Mouse (Mus musculus): ENCODE data around the gene Actl7a.

Actl7a gene

DNA sequence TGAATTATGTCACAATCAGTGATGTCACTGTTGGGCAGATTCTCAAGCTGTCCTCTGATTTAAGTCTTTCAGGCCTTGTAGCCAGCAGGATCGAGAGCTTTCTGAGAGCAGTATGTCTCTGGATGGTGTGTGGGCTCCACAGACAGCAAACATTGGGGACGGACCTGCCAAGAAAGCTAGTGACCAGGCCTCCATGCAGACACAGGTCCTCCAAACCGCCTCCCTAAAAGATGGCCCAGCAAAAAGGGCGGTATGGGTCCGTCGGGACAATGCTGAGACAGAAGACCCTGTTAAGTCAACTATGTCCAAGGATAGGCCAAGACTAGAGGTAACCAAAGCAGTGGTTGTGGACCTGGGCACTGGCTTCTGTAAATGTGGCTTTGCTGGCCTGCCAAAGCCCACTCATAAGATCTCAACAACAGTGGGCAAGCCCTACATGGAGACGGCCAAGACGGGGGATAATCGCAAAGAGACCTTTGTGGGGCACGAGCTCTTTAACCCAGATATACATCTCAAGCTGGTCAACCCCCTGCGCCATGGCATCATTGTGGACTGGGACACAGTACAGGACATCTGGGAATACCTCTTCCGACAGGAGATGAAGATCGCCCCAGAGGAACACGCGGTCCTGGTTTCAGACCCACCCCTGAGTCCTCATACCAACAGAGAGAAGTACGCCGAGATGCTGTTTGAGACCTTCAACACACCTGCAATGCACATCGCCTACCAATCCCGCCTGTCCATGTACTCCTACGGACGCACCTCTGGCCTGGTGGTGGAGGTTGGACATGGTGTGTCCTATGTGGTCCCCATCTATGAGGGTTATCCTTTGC, at the start of gene Actl7a:
Gene Actl7a (plus strand): TSS at position 51 of the 833 bp plus-strand sequence.
- DNase-seq (ENCODE audit: low spot score): no peak

DNA sequence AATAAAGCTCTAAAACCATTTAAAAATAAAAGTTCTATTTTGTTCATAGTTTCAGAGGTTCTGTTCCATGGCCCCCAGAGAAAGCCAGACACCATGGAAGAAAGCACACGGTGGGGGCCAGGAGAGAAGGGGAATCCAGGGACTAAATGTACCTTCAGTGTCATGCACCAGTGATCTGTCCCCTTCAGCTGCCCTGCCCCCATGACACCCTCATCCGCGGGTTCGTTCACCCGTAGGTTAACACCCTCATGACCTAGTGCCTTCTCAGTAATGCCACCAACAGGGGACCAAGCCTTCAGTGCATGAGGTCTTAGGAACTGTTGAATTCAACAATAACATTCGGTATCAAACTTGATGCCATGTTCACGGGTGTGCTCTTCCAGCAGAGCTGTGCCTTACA, 46.8 kb upstream of the Actl7a start:
- DNase-seq (ENCODE audit: low spot score): no peak

DNA sequence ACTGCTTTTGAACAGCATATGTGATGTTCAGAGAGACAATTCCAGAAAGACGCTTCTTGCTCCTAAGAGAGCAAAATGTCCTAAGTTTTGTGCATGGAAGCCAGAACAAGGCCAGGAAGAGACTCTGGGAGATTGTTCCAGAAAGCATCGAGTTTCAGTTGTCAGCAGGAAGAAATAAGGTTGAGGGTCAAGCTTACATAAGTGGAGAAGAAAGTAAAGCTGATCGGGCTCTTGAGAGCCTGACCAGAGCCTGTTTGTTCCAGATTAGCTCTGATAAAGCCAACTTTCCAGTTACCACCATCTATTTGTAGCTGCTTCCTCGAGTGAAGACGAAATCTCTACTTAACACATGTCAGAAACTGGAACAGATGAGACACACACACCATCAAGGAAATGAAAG, 44.5 kb upstream of the Actl7a start:
- DNase-seq (ENCODE audit: low spot score): no peak

DNA sequence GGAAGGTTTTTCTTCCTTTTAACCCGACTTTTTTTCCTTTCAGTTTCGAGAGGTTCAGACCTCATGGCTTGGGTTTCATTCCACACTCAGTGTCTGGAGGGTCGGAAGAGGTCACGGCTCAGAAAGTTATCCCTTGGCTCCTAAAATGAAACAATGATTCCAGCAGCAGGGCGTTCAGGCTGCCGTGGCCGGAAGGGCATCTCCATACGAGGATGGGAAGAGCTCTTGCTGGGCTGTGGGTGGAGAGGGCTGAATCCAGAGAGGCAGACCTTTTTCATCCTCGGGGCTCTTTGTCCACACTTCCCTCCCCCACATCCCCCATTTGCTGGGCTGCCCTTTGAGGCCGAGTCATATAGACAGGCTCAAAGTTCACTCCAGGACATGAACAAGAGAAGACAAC, 41.0 kb upstream of the Actl7a start:
- no peak for DNase-seq (ENCODE audit: low spot score)

DNA sequence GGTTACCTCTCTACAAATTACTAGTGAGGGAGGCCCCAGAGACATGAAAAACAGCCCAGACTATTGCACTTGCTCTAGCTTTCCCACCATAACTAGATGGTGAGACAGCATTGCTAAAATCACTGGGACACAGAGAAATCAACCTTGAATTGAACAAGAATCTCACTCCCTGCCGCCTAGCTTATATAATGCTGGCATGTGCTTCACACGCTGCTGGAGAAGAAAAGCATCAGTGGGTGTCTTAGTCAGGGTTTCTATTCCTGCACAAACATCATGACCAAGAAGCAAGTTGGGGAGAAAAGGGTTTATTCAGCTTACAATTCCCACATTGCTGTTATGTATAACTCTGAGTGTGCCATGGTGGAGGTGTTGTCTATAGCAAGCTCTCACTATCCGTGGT, 30.1 kb upstream of the Actl7a start:
- no peak for DNase-seq (ENCODE audit: low spot score)

DNA sequence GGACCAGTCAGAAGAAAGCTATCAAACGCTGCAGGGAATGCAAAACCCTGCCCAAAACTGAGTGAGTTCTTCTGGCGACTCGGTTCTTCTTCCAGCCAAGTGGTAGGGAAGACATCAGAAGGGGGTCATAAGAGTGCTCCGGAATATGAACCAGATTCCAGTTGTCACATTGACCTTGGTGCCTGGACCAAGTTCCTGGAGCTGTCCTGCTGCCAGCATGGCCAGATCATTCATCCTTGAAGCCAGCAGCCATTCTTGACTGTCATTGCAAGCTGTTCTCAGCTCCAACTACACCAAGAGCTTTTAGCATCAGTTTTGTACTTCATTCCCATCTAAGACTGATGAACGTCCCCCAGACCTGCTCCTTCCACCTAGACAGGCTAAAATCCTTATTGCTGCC, 26.4 kb upstream of the Actl7a start:
- DNase-seq (ENCODE audit: low spot score): no peak

DNA sequence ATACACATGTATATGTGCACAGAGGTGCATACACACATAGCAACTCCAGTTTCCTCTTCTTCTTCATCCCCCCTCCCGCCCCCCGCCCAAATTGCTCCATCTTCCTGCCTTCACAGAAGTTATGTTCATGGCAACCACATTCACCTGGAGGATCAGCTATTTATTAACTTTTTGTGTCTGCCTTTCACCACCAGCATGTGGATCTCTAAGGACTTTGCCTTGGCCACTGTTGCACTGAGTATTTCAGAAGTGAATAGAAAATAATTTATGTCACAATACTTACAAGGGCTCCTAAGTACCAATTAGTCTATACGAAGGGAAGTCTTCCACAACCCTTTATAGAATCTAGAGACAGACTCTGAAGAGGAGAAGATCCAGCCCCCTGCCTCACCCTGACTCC, 25.3 kb upstream of the Actl7a start:
- DNase-seq (ENCODE audit: low spot score): no peak

GRCm38 (mm10) chr4:56718573-56719442, 24.4 kb upstream of the Actl7a start:
- DNase-seq (ENCODE audit: low spot score): no peak

DNA sequence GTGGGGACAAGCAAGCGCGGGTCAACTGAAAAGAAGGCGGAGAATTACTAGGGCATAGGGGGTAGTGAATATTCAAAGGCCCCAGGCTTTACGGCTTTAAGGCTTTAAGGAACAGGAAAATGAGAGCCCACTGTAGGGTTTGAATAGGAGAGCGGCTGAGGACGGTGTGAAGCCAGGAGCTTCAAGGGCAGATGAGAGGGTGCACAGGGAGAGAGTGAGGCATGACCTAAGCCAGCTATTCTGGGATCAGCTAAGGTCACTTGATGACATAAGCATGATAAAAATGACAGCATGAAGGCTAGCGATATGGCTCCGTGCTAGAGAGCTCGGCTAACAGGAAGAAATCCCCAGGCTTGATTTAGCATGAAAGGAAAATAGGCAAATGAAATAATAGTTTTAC, 23.8 kb upstream of the Actl7a start:
- DNase-seq (ENCODE audit: low spot score): no peak

DNA sequence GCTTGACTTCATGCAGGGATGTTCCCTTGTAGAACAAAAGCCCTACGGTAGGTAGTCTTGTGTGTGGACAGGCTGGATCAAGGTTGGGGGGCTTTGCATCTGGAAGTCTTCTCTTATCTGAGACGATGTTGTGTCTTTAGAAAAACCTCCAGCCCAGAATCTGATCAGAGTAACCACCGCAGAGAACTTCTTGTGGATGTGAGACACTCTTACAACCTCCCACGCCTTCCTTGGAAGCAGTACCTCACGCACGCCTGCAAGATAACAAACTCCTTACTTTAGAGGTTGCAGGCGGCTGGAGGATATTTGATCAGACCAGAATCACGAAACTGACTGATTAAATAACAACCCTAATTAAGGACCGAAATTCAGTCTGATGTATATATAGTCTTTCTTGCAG, 22.8 kb upstream of the Actl7a start:
- DNase-seq (ENCODE audit: low spot score): no peak

DNA sequence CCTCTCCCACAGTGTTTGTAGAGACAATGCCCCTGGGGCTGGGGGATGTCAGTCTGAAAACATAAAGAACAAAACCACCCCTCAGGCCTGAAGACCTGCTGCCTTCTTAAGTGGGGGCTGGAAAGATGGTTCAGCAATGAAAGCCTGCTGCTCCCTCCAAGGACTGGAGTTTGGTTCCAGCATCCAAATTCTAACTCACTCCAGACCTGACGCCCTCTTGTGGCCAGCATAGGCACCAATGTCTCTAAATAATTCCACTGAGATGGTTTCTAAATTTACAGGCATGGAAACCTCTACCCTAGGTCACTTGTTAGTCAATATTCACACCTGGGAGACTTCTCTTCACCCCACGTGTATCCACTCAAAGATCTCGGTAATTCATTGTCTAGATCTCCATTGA, 21.7 kb upstream of the Actl7a start:
- no peak for DNase-seq (ENCODE audit: low spot score)

- DNase-seq (ENCODE audit: low spot score): no peak
Observed at GRCm38 (mm10) chr4:56722346-56722745, 20.9 kb upstream of the Actl7a start.

DNA sequence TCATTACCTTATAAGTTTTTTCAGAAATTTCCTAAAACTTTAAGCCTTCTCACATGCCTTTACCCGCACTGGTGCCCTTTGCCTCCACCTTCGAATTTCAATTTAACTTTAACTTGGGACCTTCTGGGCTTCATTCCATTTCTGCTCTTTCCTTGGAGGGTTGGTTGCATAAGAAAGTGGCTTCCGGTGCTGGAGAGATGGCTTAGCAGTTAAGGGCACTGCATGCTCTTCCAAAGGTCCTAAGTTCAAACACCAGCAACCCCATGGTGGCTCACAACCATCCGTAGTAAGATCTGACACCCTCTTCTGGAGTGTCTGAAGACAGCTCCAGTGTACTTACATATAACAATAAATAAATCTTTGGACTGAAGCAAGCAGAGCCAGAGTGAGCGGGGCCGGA, 20.0 kb upstream of the Actl7a start:
- DNase-seq (ENCODE audit: low spot score): no peak

DNA sequence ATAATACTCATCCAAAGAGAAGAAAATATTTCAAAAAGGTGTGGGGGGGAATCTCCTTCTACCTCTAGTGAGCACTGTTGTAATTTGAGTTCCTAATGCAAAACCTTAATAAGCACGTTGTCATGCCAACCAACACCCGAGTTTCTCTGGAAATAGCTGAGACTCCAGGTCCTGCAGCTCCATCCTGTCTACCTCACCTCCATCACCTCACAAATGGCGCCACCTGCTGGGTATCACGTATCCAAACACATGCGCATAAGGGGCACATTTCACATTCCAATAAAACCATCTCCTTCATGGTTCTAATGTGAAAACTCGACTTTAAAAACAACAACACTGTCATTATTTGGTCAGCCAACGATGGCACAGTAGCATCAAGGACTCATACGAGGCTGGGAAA, 17.4 kb upstream of the Actl7a start:
- peak; percentile 18 for DNase-seq (ENCODE audit: low spot score)

- no peak for DNase-seq (ENCODE audit: low spot score)
Observed at GRCm38 (mm10) chr4:56740020-56740485, 3.2 kb upstream of the Actl7a start, which contains the start of gene Gm26657. Gene Gm26657, plus strand, starts transcription at chr4:56740070.

DNA sequence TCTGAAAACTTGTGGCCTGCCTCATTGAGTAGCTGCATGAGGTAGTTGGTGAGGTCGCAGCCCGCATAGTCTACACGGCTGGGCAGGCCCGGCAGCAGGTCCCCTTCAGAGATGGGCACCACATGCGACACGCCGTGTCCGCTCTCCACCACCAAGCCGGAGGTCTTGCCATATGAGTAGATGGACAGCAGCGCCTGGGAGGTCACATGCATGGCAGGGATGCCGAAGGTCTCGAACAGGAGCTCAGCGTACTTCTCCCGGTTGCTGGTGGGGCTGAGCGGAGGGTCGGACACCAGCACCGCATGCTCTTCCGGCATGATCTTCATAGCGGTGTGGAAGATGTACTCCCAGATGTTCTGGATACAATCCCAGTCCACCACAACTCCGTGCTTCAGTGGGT, 2.6 kb upstream of the Actl7a start:
- no peak for DNase-seq (ENCODE audit: low spot score)

DNA sequence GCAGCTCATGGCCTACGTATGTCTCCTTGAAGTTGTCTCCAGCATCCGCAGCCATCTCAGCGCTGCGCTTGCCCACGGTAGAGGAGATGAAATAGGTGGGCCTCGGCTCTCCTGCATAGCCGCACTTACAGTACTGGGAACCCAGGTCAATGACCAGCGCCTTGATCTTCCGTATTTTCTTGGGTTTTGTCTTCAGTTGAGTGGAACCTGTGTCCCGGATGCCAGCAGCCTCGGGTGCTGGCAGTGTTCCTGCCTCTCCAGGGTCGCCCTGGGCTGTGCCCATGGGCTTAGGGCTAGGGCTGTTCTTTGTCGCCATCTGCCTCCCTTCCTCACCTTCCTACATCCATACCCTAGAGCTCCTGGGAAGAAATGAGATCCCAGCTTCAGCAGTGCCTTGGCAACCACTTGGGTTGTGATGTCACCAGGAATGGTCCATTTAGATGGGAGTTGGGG, 2.1 kb upstream of the Actl7a start, which contains the start of gene Actl7b:
Gene Actl7b (minus strand): TSS at position 403 of the 453 bp plus-strand sequence.
- DNase-seq (ENCODE audit: low spot score): no peak

DNA sequence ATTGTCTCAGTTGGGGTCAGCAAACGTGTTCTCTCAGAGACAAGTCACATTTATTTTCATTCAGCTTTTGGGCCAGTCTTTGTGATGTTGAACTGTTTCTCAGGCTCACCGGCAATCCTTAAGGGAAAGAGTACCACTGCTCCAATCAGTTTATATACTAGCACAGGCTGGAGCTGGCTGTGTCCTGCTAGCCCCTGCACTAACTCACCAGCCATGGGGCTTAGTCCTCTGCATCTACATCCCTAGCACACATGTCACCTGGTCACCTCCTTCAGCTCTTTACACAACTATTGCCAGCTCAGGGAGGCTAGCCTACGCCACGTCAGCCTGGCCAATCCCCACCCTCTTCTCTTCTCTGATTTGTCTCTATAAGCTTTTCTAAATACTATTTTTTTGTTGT, 515 bp upstream of the Actl7a start:
- no peak for DNase-seq (ENCODE audit: low spot score)

- no peak for DNase-seq (ENCODE audit: low spot score)
Observed at GRCm38 (mm10) chr4:56746345-56746744, 3.1 kb downstream of the Actl7a start.

DNA sequence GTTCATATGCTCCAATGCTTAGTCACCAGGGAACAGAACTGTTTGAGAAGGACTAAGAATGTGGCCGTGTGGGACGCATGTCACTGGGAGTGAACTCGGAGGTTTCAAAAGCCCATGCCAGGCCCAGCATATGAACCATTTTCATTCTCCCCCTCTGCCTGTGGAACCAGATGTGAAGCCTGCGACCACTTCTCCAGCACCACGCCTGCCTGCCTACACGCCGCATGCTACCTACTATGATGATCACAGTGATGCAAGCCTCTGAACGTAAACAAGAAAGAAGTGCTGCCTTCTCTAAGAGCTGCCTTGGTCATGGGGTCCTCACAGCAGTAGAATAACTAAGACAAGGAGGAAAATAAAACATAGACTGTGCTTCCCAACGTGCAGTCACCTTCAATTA, 4.2 kb downstream of the Actl7a start:
- DNase-seq (ENCODE audit: low spot score): no peak

DNA sequence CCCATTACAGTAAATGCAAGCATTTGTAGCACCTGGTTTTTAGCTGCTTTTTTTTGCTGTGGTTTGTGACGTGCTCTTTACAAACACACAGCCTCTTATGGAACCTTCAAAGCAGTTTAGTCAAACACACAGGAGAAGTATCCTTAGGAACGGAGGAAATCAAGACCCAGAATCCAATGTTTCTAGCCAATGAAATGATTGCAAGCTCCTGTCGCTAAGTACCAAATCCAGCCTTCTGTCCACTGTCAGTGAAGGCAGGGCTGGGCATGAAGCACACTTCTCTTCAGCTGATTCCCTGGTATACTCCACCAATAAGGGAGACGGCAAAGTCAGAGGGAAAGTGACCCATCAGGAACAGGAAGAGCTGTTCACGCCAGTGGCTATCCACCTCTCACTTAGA, 12.8 kb downstream of the Actl7a start:
- no peak for DNase-seq (ENCODE audit: low spot score)

- no peak for DNase-seq (ENCODE audit: low spot score)
Observed at GRCm38 (mm10) chr4:56756966-56757600, 13.9 kb downstream of the Actl7a start.
